13 mouse cellular contexts compared by ENCODE assay signal in genomic region chr10:13082459-13082858, GRCm38 (mm10). TPM values are rescaled to one million over a fixed set of nuclear protein-coding genes. Genes with fewer than 3 reads are reported as not detected.
DNase-seq lines count a peak whose midpoint lies in the region; ATAC-seq lines count a peak whose summit lies in the region.
"Had no signal": no experiment of that assay in that cellular context is flagged by ENCODE, and none has a peak within 500 bp of the region (broad histone marks: within the 10 kb centered on the region; RNA-seq: fewer than 3 reads in every experiment).

No protein-coding gene starts in this region.

- H3K4me1 ChIP-seq in hindbrain, embryonic 14.5 days (replicated peaks; ENCODE audit: control insufficient read depth, insufficient read depth, low read length) = no peaks in the 10 kb centered on the region
- peaks cover 4% of the 10 kb centered on the region; the same call in 1 of the 2 replicates for H3K4me1 ChIP-seq in hindbrain, embryonic 13.5 days (replicated peaks)
- no peaks in the 10 kb centered on the region for H3K4me1 ChIP-seq in neural tube, embryonic 12.5 days
- H3K4me1 ChIP-seq in neural tube, embryonic 15.5 days = no peaks in the 10 kb centered on the region; the same call in 1 of the 2 replicates
- no peaks in the 10 kb centered on the region for H3K4me1 ChIP-seq in embryonic facial prominence, embryonic 15.5 days

- 54% methylated on average over 12 of the region's 12 CpGs for WGBS in hindbrain, embryonic 14.5 days
- 56% methylated on average over 12 of the region's 12 CpGs for WGBS in hindbrain, embryonic 13.5 days
- WGBS in neural tube, embryonic 12.5 days = 47% methylated on average over 12 of the region's 12 CpGs
- 28% methylated on average over 12 of the region's 12 CpGs for WGBS in neural tube, embryonic 15.5 days
- WGBS in embryonic facial prominence, embryonic 15.5 days = 69% methylated on average over 12 of the region's 12 CpGs

- no peaks in the 10 kb centered on the region for H3K36me3 ChIP-seq in hindbrain, embryonic 14.5 days (replicated peaks; ENCODE audit: control insufficient read depth, insufficient read depth)
- H3K36me3 ChIP-seq in hindbrain, embryonic 13.5 days = no peaks in the 10 kb centered on the region
- no peaks in the 10 kb centered on the region for H3K36me3 ChIP-seq in neural tube, embryonic 12.5 days
- H3K36me3 ChIP-seq in neural tube, embryonic 15.5 days = no peaks in the 10 kb centered on the region
- no peaks in the 10 kb centered on the region for H3K36me3 ChIP-seq in embryonic facial prominence, embryonic 15.5 days

- ATAC-seq in hindbrain, embryonic 14.5 days (ENCODE audit: low FRiP score) = peak; percentile 42; the same call in 1 of the 2 replicates
- no peak for ATAC-seq in hindbrain, embryonic 13.5 days (ENCODE audit: low FRiP score)
- ATAC-seq in neural tube, embryonic 12.5 days (ENCODE audit: low FRiP score, low read depth) = peak; percentile 66; the same call in 1 of the 2 replicates
- ATAC-seq in neural tube, embryonic 15.5 days (ENCODE audit: low FRiP score) = no peak
- ATAC-seq in embryonic facial prominence, embryonic 15.5 days (ENCODE audit: insufficient number of reproducible peaks, low FRiP score, low TSS enrichment, low read depth) = peak; percentile 51

- no peak overlapping the region for H3K4me2 ChIP-seq in hindbrain, embryonic 14.5 days (replicated peaks)
- H3K4me2 ChIP-seq in hindbrain, embryonic 13.5 days = no peak overlapping the region
- H3K4me2 ChIP-seq in neural tube, embryonic 12.5 days (replicated peaks) = no peak overlapping the region
- no peak overlapping the region for H3K4me2 ChIP-seq in neural tube, embryonic 15.5 days
- no peak overlapping the region for H3K4me2 ChIP-seq in embryonic facial prominence, embryonic 15.5 days (replicated peaks)

- 0 out of 2 replicates have a peak, but pooled peaks cover 4% of the 10 kb centered on the region for H3K9me3 ChIP-seq in hindbrain, embryonic 14.5 days (ENCODE audit: control insufficient read depth, low read length)
- H3K9me3 ChIP-seq in hindbrain, embryonic 13.5 days = no peaks in the 10 kb centered on the region
- H3K9me3 ChIP-seq in neural tube, embryonic 12.5 days = no peaks in the 10 kb centered on the region
- H3K9me3 ChIP-seq in neural tube, embryonic 15.5 days (replicated peaks) = no peaks in the 10 kb centered on the region
- H3K9me3 ChIP-seq in embryonic facial prominence, embryonic 15.5 days (replicated peaks) = no peaks in the 10 kb centered on the region

- no peaks in the 10 kb centered on the region for H3K27me3 ChIP-seq in hindbrain, embryonic 14.5 days (ENCODE audit: control insufficient read depth, insufficient read depth, low read length)
- H3K27me3 ChIP-seq in hindbrain, embryonic 13.5 days = no peaks in the 10 kb centered on the region
- no peaks in the 10 kb centered on the region for H3K27me3 ChIP-seq in neural tube, embryonic 12.5 days (replicated peaks)
- H3K27me3 ChIP-seq in neural tube, embryonic 15.5 days (replicated peaks) = no peaks in the 10 kb centered on the region
- no peaks in the 10 kb centered on the region for H3K27me3 ChIP-seq in embryonic facial prominence, embryonic 15.5 days

- no peak overlapping the region for H3K27ac ChIP-seq in hindbrain, embryonic 14.5 days
- H3K27ac ChIP-seq in hindbrain, embryonic 13.5 days = no peak overlapping the region
- no peak overlapping the region for H3K27ac ChIP-seq in neural tube, embryonic 12.5 days
- H3K27ac ChIP-seq in neural tube, embryonic 15.5 days (replicated peaks) = no peak overlapping the region
- no peak overlapping the region for H3K27ac ChIP-seq in embryonic facial prominence, embryonic 15.5 days (replicated peaks)

- H3K4me3 ChIP-seq in hindbrain, embryonic 14.5 days (replicated peaks; ENCODE audit: low read length) = no peak overlapping the region
- H3K4me3 ChIP-seq in hindbrain, embryonic 13.5 days = no peak overlapping the region
- H3K4me3 ChIP-seq in neural tube, embryonic 12.5 days = no peak overlapping the region
- H3K4me3 ChIP-seq in neural tube, embryonic 15.5 days (replicated peaks) = no peak overlapping the region
- no peak overlapping the region for H3K4me3 ChIP-seq in embryonic facial prominence, embryonic 15.5 days (replicated peaks)

- DNase-seq in hindbrain, embryonic 14.5 days (ENCODE audit: low spot score) = no peak
- DNase-seq in liver = no peak
- no peak for DNase-seq in retina, postnatal 1 day
- DNase-seq in right cerebral cortex, postnatal 10 days (ENCODE audit: low spot score in 2 of 2) = no peak
- DNase-seq: adrenal gland, postnatal 36 days; heart, adult 18-20 months; kidney, postnatal 10 days; right cerebral cortex, adult 18-20 months; thymus, postnatal 25 days had no signal

- no peak overlapping the region for H3K9ac ChIP-seq in hindbrain, embryonic 14.5 days
- H3K9ac ChIP-seq in hindbrain, embryonic 13.5 days = no peak overlapping the region
- H3K9ac ChIP-seq in neural tube, embryonic 12.5 days = no peak overlapping the region
- H3K9ac ChIP-seq in neural tube, embryonic 15.5 days (replicated peaks) = no peak overlapping the region
- no peak overlapping the region for H3K9ac ChIP-seq in embryonic facial prominence, embryonic 15.5 days

RNA-seq across cellular contexts. Expression of gene Plagl1, which starts 22.2 kb away (rescaled TPM):
- 40.8 and 44.1 TPM in 2 replicates for polyA plus RNA-seq in hindbrain, embryonic 14.5 days (2014; fragmentation: Nextera tagmentation; extraction: Ambion mirVana)
- 32.3 and 34.2 TPM in 2 replicates for polyA plus RNA-seq in hindbrain, embryonic 13.5 days (2015; fragmentation: Nextera tagmentation; extraction: Ambion mirVana)
- 72.0 and 83.7 TPM in 2 replicates for polyA plus RNA-seq in neural tube, embryonic 12.5 days (2016; fragmentation: Nextera tagmentation; extraction: Ambion mirVana)
- polyA plus RNA-seq in neural tube, embryonic 15.5 days (2015; fragmentation: Nextera tagmentation; extraction: Ambion mirVana) = 26.2 and 48.7 TPM in 2 replicates
- polyA plus RNA-seq in embryonic facial prominence, embryonic 15.5 days (2015; fragmentation: Nextera tagmentation; extraction: Ambion mirVana) = 220 and 243 TPM in 2 replicates

Comparison
In these comparisons a context has a peak if more than half of its experiments do, and no peak if none do; other contexts are left out.
1. ATAC-seq: peak in hindbrain, embryonic 14.5 days (single experiment), neural tube, embryonic 12.5 days (single experiment) and embryonic facial prominence, embryonic 15.5 days (single experiment); none in hindbrain, embryonic 13.5 days (single experiment) and neural tube, embryonic 15.5 days (single experiment).